Mouse (Mus musculus) midbrain, embryonic 15.5 days (tissue): Measurements from ENCODE around the gene Txlna. TPM values are rescaled to one million over a fixed set of nuclear protein-coding genes. Genes with fewer than 3 reads are reported as not detected.

ENCODE experiments used
- ATAC-seq: fragments of 200-750 bp; cut with Nextera tagmentation; replicated peaks from 2 replicates; pipeline ENCODE4 v1.8.0; 2017; ENCODE audit warnings: moderate TSS enrichment
- H3K27ac ChIP-seq: fragments of 300-500 bp; sonication (generic); 2 replicates; pipeline ENCODE4 v1.5.1; 2015; ENCODE audit warnings: mild to moderate bottlenecking, inconsistent platforms
- H3K27me3 ChIP-seq: fragments of 300-500 bp; sonication (generic); replicated peaks from 2 replicates; pipeline ENCODE4 v1.6.1; 2015; ENCODE audit warnings: inconsistent platforms
- H3K36me3 ChIP-seq: fragments of 300-500 bp; sonication (generic); replicated peaks from 2 replicates; pipeline ENCODE4 v1.6.1; 2015; ENCODE audit warnings: inconsistent platforms
- H3K4me1 ChIP-seq: fragments of 300-500 bp; sonication (generic); 2 replicates; pipeline ENCODE4 v1.6.1; 2015; ENCODE audit warnings: inconsistent platforms
- H3K4me2 ChIP-seq: fragments of 300-500 bp; sonication (generic); 2 replicates; pipeline ENCODE4 v1.6.1; 2015; ENCODE audit warnings: inconsistent platforms, mild to moderate bottlenecking, moderate library complexity
- H3K4me3 ChIP-seq: fragments of 300-500 bp; sonication (generic); 2 replicates; pipeline ENCODE4 v1.5.1; 2015; ENCODE audit warnings: mild to moderate bottlenecking, inconsistent platforms
- H3K9ac ChIP-seq: fragments of 300-500 bp; sonication (generic); 2 replicates; pipeline ENCODE4 v1.6.1; 2015; ENCODE audit warnings: mild to moderate bottlenecking, inconsistent platforms
- H3K9me3 ChIP-seq: fragments of 300-500 bp; sonication (generic); 2 replicates; pipeline ENCODE4 v1.6.1; 2016; ENCODE audit warnings: inconsistent platforms
- WGBS: fragments of 180-500 bp; shearing (Covaris S2); methylation state at CpG from one replicate; pipeline ENCODE4 v1.1.7; 2015; ENCODE audit warnings: mixed read lengths; 5-methylcytosine and 5-hydroxymethylcytosine counted together
- microRNA-seq: library from miRNA; unstranded; fragments of <30 nt; microRNA quantifications from one replicate; pipeline ENCODE4, GENCODE M21; 2016
- polyA plus RNA-seq: library from polyadenylated mRNA; unstranded; fragments of >200 nt; fragmentation: Nextera tagmentation; extraction: Ambion mirVana; gene quantifications from 2 replicates; pipeline ENCODE4 v1.2.1, GENCODE M21; 2015

Txlna gene
- polyA plus RNA-seq, 1 experiment from 2014 or later: 52.7 TPM

DNA sequence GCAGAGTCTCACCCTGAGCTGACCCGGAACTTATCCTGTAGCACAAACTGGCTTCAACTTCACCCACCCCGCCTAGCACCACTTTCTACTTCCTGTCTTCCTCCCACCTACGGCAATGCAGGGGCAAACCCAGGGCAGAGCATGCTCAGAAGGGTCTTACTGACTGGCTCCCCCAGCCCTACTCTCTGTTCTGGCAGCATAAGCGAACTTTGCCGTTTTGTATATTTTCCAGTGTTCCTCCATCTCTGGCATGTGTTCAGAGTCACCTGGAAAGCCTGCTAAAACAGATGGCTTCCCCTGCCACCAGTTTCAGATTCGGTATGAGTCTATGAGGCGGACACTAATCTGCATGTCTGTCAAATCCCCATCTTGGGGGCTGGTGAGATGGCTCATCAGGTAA, 60.5 kb downstream of the Txlna start:
- Histone ChIP-seq H3K9ac (no peak overlapping the region), H3K27me3 (no peaks in the 10 kb centered on the region), H3K27ac (no peak overlapping the region), H3K9me3 (no peaks in the 10 kb centered on the region), H3K36me3 (no peaks in the 10 kb centered on the region), H3K4me2 (no peak overlapping the region), H3K4me1 (peaks cover 12% of the 10 kb centered on the region; the same call in 1 of the 2 replicates), H3K4me3 (no peak overlapping the region)
- 76% methylated on average over 7 of the region's 7 CpGs for WGBS
- ATAC-seq: no peak

DNA sequence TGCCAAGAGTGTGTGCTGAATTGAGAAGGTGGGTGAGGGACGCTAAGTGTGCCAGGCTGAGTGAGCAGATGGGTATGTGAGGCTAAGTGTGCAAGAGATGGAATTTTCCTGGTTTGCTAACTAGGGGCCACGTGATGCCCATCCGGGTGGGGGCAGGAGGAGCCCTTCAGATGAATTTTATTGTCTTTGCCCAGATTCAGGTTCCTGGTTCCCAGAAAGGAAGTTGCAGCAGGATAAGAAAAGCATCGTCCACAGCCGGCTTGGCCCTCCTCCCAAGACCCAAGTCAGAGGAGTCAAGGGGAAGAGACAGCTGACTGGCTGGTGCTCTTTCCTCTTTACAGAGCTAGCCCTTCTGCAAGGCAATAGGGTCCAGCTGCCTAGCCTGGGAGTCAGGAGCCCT, 62.4 kb downstream of the Txlna start, which contains the start of gene Fam167b:
Gene Fam167b, minus strand, starts transcription at position 84 of the 400 bp plus-strand sequence.
- no peak within 1 kb of the TSS for H3K27ac ChIP-seq
- no peak within 1 kb of the TSS for H3K4me3 ChIP-seq
- peaks cover 6% of the 10 kb centered on the region; the same call in 1 of the 2 replicates for H3K4me1 ChIP-seq
- H3K27me3 ChIP-seq: no peaks in the 10 kb centered on the region
- H3K4me2 ChIP-seq: no peak within 1 kb of the TSS
- H3K9ac ChIP-seq: no peak within 1 kb of the TSS
- H3K36me3 ChIP-seq: no peaks in the 10 kb centered on the region
- no peaks in the 10 kb centered on the region for H3K9me3 ChIP-seq
- 90% methylated on average over 5 of the region's 5 CpGs for WGBS
- ATAC-seq: no peak

DNA sequence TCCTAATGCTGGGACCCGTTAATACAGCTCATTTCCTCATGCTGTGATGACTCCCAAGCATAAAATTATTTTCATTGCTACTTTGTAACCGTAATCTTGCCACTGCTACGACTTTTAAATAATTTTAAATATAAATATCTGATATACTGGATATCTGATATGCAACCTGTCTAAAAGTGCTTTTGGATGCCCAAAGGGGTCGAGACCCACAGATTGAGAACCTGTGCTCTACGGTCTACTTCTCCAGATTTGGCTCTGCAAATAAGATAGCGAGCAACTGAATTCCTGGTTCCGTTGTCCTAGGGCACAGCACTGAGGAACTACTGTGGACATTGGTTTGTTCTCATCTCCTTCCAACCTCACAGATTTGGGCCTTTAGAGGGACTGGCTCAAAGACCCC, 63.2 kb downstream of the Txlna start:
- Histone ChIP-seq H3K27me3 (no peaks in the 10 kb centered on the region), H3K4me3 (no peak overlapping the region), H3K9me3 (no peaks in the 10 kb centered on the region), H3K36me3 (no peaks in the 10 kb centered on the region), H3K4me1 (peaks cover 6% of the 10 kb centered on the region; the same call in 1 of the 2 replicates), H3K9ac (no peak overlapping the region), H3K27ac (no peak overlapping the region), H3K4me2 (no peak overlapping the region)
- WGBS: 83% methylated on average over 7 of the region's 7 CpGs
- ATAC-seq: no peak

DNA sequence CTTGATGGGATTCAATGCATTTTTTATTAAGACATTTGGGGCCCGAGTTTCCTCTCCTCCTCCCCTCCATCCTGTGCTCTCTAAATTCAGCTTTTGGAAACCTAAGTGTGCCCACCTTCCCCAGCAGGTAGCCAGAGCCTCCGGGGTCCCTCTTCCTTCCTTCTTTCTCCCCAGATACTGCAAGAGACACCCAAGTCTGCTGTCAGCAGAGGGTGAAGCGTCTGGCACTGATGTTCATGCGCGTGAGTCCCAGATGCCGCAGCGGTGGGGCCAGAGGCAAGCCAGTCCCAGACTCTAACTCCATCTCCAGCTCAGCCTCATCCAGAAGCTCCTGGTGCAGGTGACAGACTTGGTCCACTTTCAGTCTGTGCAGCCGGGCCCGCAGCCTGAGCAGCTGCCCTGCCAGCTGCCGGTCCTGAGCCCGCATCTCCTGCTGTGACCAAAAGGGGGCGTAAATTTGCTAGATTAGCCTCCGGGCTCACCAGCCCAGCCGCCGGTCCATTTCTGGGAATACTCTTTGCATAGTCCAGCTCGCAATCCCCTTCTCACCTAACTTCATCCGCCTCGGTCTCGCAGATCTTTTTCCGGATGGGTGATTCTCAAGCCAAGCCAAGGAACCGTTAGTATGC, 63.9 kb downstream of the Txlna start:
- Histone ChIP-seq H3K27ac (no peak overlapping the region), H3K4me1 (peaks cover 6% of the 10 kb centered on the region; the same call in 1 of the 2 replicates), H3K9ac (no peak overlapping the region), H3K36me3 (no peaks in the 10 kb centered on the region), H3K4me2 (peak overlapping the region; percentile 26), H3K27me3 (no peaks in the 10 kb centered on the region), H3K9me3 (no peaks in the 10 kb centered on the region), H3K4me3 (no peak overlapping the region)
- WGBS: 24% methylated on average over 21 of the region's 21 CpGs
- ATAC-seq: no peak

Small RNAs within 50 kb of the gene (microRNA-seq; reads per million reads assigned to microRNA genes)
- gene Mir7016: 2.2 reads per million, percentile 7 among the genes with 10 or more reads in this experiment

Other genes with a start within 250 kb of the Txlna start
- 19.0 and 19.8 TPM in 2 replicates for gene Zbtb8b, start 200.2 kb downstream of the Txlna start, polyA plus RNA-seq
- gene Bsdc1, start 179.5 kb downstream of the Txlna start, polyA plus RNA-seq: 38.6 and 39.9 TPM in 2 replicates
- gene Tssk3, start 150.0 kb downstream of the Txlna start, polyA plus RNA-seq: 0.49 and 0.52 TPM in 2 replicates
- gene Fam229a, start 149.9 kb downstream of the Txlna start, polyA plus RNA-seq: 0.56 TPM in 1 of 2 replicates, not detected in the other
- 1,751 and 1,836 TPM in 2 replicates for gene Marcksl1, start 127.5 kb downstream of the Txlna start, polyA plus RNA-seq
- gene Hdac1, start 98.4 kb downstream of the Txlna start, polyA plus RNA-seq: 86.1 and 99.3 TPM in 2 replicates
- 12.5 and 13.5 TPM in 2 replicates for gene Lck, start 67.4 kb downstream of the Txlna start, polyA plus RNA-seq
- 0.31 TPM in 1 of 2 replicates, not detected in the other for gene Fam167b, start 62.5 kb downstream of the Txlna start, polyA plus RNA-seq
- gene Eif3i, start 40.4 kb downstream of the Txlna start, polyA plus RNA-seq: 195 and 208 TPM in 2 replicates
- gene Tmem234, start 40.4 kb downstream of the Txlna start, polyA plus RNA-seq: 198 and 199 TPM in 2 replicates
- gene Dcdc2b, start 26.8 kb downstream of the Txlna start, polyA plus RNA-seq: 4.2 and 4.6 TPM in 2 replicates
- gene Iqcc, start 22.0 kb downstream of the Txlna start, polyA plus RNA-seq: 27.0 and 33.0 TPM in 2 replicates
- 166 and 173 TPM in 2 replicates for gene Ccdc28b, start 17.1 kb downstream of the Txlna start, polyA plus RNA-seq
- gene Kpna6, start 31.7 kb upstream of the Txlna start, polyA plus RNA-seq: 18.9 and 19.5 TPM in 2 replicates
- gene Tmem39b, start 55.8 kb upstream of the Txlna start, polyA plus RNA-seq: 18.1 and 20.9 TPM in 2 replicates
- 137 and 138 TPM in 2 replicates for gene Khdrbs1, start 101.2 kb upstream of the Txlna start, polyA plus RNA-seq
- gene Ptp4a2, start 170.2 kb upstream of the Txlna start, polyA plus RNA-seq: 220 and 223 TPM in 2 replicates